Mouse (Mus musculus) ovary, postnatal 14 days (tissue): ENCODE measurements at regions not wholly inside any gene's neighbourhood (a gene's known extent, or its start where the extent isn't known, plus 50 kb on each side); places are given as distances from the start of the nearest gene placed in this dataset.

ENCODE experiments used
- DNase-seq: peaks from one replicate; pipeline ENCODE4 v3.0.0; 2022; ENCODE audit warnings: low spot score

DNA sequence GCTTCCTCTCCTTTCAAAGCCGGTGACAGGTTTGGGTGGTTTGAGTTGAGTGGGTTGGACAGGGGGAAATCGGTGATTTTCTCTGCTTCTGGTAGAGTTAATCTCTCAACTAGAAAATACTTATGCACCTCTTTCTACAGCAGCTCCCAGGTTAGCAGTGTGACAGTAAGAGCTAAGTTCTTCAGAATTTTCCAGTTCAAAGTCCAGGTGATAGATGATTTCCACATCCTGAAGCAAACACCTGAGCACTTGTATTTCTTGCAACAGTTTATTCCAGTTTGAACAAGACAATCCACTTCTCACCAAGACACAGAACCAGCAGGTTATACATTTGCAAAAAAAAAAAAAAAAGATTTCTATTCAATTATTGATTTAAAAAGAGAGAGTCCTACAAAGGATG is 104.0 kb upstream of the Nr2f2 start:
- no peak for DNase-seq

DNA sequence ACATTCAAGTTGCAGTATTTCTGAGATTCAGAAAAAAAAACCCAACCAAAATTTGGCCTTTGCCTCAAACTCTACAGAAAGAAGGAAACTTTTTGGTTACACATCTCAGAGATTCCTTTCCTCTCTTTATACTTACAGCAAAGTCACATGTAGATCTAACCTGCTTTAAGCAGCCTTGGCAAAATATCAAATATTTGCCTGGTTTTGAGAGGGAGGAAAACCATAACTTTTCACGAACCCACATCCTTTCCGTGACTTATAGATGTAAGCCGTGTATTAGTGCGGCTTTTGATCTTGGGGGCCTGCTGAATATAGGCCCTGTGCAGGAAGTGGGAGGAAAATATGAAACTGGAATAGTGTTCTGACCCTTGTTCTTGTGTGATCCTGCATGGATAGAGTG is 95.6 kb upstream of the Nr2f2 start:
- DNase-seq = no peak

DNA sequence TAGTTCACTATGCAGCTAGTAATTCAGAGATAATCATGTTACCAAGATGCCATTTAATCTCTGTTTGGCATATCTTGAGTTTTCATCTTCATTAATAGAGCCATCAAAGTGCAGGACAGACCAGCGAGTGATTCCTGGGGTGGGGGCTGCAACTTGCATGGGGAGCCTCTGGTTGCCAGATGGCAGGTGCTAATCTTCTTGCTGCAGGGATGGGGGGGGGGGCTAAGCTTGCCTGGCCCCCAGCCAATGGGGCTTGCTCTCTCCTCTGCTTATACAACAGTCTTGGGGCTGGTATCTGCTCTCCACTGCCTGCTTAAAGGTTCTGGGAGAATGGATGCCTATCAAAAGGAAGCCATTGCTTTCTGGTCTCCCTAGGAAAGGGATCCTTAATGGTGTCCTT is 88.0 kb upstream of the Nr2f2 start:
- DNase-seq = no peak

GRCm38 (mm10) chr7:70452816-70453215 is 86.3 kb upstream of the Nr2f2 start:
- DNase-seq = no peak

DNA sequence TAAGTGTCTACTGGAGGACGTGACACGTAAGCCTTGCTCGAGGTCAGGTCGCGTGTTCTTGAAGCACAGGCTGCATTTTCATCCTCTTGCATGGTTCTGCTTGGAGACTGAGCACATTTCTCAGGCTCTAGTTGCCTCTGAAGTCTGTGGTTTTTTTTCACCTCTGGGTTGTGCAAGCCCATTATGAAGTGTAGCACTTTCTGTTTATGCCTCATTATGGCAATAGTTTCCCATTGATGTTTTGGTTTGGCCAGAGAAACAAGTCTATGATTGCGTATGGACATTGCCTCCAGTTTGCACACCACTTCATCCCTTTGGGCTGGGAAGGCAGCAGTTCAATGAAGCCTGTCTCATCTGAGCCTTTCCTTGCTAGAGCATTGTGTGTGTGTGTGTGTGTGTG is 72.4 kb upstream of the Nr2f2 start:
- DNase-seq = no peak

DNA sequence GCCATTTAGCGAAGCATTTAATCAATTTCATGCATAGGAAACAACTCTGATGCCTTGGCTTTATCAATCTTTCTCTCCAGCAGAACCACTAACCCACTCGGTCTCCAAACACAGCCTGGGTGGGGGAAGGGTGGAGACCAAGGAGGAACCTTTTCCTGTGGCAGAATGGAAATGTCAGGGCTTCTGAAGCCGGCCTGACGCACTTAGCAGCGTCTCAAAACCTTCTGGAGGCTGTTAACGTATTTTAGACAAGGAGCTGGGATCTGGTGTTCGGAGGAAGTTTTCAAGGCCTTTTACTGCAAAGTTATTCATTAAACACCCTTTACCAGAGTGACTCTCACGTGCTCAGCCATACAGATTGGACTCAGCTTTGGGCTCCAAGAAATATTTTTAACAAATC is 67.3 kb upstream of the Nr2f2 start:
- DNase-seq = no peak

- DNase-seq = no peak
These were observed 66.8 kb upstream of the Nr2f2 start for GRCm38 (mm10) chr7:70433358-70433757.

DNA sequence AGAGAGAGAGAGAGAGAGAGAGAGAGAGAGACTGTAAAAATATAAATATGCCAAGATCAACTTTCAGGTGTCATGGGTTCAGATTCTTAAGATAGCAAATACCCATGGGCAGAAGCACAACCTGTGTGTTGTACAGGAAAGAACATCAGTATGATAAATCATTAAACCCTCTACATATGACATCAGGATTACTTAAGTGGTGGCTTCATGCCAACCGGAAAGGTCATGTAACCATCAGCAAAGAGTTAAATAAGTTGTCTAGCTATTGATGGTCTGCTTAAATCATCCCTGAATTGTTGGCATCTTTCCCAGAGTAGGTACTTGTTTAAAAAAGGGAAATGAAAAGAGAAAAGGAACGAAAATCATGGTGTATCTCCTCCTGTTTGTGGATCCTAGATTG is 65.2 kb upstream of the Nr2f2 start:
- DNase-seq = no peak

GRCm38 (mm10) chr7:70429326-70429725 is 62.8 kb upstream of the Nr2f2 start:
- DNase-seq = no peak

- DNase-seq = no peak
These were observed 57.7 kb upstream of the Nr2f2 start for GRCm38 (mm10) chr7:70424231-70424620.

DNA sequence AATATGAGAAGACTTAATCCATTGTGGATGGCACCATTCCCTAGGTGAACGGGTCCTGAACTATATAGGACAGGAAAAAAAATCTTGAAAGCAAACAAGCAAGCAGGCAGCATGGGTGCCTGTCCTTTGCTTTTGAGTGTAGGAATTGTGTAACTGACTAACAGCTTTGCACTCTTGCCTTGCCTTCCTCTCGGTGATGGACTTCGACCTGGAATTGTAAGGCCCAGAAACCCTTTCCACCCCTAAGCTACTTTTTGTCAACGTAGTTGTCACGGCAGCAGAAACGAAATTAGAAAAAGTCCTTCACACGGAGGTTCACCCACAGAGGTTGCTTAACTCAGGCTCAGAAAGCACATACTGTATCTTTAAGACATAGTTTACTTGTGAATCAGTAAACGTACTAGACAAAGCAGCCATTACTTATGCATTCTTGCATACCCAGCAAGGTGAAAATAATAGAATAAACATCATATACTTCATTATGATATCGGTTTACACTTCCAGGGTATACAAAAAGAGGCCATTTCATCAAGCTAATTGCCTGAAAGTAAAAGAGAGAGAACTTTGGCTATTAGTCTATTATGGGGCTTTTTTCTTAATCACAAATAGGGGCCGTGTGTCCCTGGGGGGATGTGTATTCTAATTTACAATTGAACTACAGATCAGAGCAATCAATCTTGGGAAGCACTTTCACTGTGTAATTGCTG is 57.1 kb upstream of the Nr2f2 start:
- DNase-seq = no peak

- no peak for DNase-seq
These were observed 49.8 kb upstream of the Nr2f2 start for GRCm38 (mm10) chr7:70416185-70416941.
